Mouse (Mus musculus): ENCODE data around the gene Ccdc182. TPM values are rescaled to one million over a fixed set of nuclear protein-coding genes. Genes with fewer than 3 reads are reported as not detected.

The Ccdc182 gene
- total and polyA plus RNA-seq, 2 experiments from 2014 or later: not detected

DNA sequence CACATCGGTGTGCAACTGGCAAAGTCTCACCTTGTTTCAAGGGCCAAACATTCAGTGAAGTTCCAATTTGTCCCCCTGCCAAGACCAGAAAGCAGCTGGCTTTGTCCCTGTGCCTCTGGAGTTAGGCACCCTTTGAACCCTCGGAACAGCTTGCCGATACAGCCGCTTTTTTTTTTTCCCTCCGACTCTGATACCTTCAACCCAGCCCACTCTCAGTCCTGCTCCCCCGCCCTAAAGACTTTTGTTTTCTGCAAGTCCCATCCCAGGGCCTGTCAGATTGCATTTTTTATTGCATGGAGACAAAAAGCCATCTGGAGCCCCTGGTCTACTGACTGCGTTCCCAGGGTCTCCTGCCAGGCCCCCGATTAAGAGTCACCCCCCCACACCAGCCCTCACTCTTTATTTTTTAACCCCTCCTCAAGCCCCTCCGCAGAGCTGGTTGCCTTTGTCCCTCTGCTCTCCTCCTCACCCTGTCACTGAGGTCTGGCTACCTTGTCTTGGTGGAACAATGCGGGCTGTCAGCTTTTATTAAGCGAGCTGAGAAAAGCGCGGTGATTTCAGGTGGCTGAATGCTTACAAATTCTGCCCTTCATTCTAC lies 18.9 kb upstream of the Ccdc182 start:
- no peaks in the 10 kb centered on the region for H3K9me3 ChIP-seq (replicated peaks; ENCODE audit: control insufficient read depth, low read length)
- TF ChIP-seq EP300 (IDR thresholded peaks at IDR 0.05; ENCODE audit: low read depth): no peak
- ATAC-seq (ENCODE audit: insufficient read depth, low read depth) (no peak), DNase-seq (ENCODE audit: low spot score) (no peak)
- 41% methylated on average over 13 of the region's 13 CpGs for WGBS
- no peaks in the 10 kb centered on the region for H3K36me3 ChIP-seq (replicated peaks; ENCODE audit: control insufficient read depth, insufficient read depth, low read length)
- peaks cover 14% of the 10 kb centered on the region; the same call in 1 of the 2 replicates for H3K4me1 ChIP-seq (ENCODE audit: control insufficient read depth, insufficient read depth)
- no peak overlapping the region for H3K9ac ChIP-seq (replicated peaks; ENCODE audit: low read depth, low read length)
- H3K27ac ChIP-seq (ENCODE audit: low read depth): no peak overlapping the region
- no peaks in the 10 kb centered on the region for H3K27me3 ChIP-seq (ENCODE audit: control insufficient read depth, insufficient read depth, low read length)
- H3K4me2 ChIP-seq (ENCODE audit: low read depth, low read length): no peak overlapping the region
- no peak overlapping the region for H3K4me3 ChIP-seq (ENCODE audit: low read depth, low read length)

DNA sequence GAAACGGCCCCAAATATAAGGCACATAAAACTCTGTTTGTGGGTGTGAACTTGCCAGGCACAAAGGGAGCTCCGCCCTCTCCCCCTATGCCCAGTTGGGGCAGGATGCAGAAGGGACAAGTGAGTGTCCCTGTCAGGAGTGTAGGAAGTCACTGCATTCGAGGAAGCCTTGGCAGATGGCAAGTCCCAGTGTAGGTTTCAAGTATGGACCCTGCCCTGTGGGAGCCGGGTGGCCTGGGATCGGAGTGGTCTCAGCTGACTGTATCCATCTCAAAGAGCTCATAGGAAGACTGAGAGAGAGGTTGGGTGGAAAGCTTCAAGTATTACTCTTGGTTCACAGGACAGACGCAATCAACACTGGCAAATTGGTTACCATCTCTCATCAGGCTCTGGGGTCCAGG lies 17.9 kb upstream of the Ccdc182 start:
- H3K36me3 ChIP-seq (replicated peaks; ENCODE audit: control insufficient read depth, insufficient read depth, low read length): no peaks in the 10 kb centered on the region
- TF ChIP-seq EP300 (IDR thresholded peaks at IDR 0.05; ENCODE audit: low read depth) (no peak), CTCF (IDR thresholded peaks at IDR 0.05; ENCODE audit: low read depth) (no peak)
- no peak overlapping the region for H3K4me3 ChIP-seq (ENCODE audit: low read depth, low read length)
- WGBS: 77% methylated on average over 6 of the region's 6 CpGs
- no peak overlapping the region for H3K9ac ChIP-seq (replicated peaks; ENCODE audit: low read depth, low read length)
- H3K4me2 ChIP-seq (ENCODE audit: low read depth, low read length): no peak overlapping the region
- H3K4me1 ChIP-seq (ENCODE audit: control insufficient read depth, insufficient read depth): peaks cover 14% of the 10 kb centered on the region; the same call in 1 of the 2 replicates
- ATAC-seq (ENCODE audit: insufficient read depth, low read depth) (no peak), DNase-seq (ENCODE audit: low spot score) (no peak)
- no peak overlapping the region for H3K27ac ChIP-seq (ENCODE audit: low read depth)
- no peaks in the 10 kb centered on the region for H3K27me3 ChIP-seq (ENCODE audit: control insufficient read depth, insufficient read depth, low read length)
- H3K9me3 ChIP-seq (replicated peaks; ENCODE audit: control insufficient read depth, low read length): no peaks in the 10 kb centered on the region

DNA sequence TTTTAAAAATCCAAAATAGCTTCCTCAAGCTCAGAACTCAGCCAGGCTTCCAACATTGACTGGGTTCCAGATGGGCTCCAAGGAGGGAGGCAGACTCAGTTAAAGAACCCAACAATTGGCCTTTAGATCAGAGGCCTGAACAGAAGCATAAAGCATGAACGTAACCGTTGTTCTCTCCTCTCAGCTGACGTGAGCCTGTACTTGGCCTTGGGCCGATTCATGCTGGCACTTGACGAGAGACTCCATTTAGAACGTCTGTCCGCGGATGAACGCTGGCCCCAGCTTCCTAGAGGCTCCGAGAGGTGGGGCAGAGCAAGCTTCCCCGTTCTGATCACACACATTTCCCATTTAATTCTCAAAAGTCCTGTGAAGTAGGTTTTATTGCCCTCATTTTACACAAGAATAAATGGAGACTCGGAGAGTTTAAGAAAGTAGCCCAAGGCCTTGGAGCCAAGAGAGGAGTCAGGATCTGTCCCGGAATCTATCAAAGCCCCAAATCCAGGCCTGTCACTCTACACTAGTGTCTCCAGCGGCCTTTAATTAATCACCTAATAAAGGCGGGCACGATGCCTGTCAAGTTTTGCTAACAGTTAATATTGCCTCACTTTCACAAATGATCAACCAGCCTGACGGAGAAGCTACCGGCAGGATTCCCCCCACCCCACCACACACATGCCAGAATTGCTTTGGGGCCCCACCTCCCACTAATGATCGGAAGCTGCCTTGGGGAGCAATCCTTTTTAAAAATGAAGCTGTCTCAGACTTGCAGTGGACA lies 17.1 kb upstream of the Ccdc182 start:
- ATAC-seq (ENCODE audit: insufficient read depth, low read depth): peak; percentile 69
- H3K27me3 ChIP-seq (ENCODE audit: control insufficient read depth, insufficient read depth, low read length): no peaks in the 10 kb centered on the region

GRCm38 (mm10) chr11:88279006-88279405 lies 14.9 kb upstream of the Ccdc182 start:
- no peak for TF ChIP-seq CTCF (IDR thresholded peaks at IDR 0.05; ENCODE audit: low read depth)
- TF ChIP-seq EP300 (IDR thresholded peaks at IDR 0.05; ENCODE audit: low read depth): no peak
- peaks cover 14% of the 10 kb centered on the region; the same call in 1 of the 2 replicates for H3K4me1 ChIP-seq (ENCODE audit: control insufficient read depth, insufficient read depth)
- no peak overlapping the region for H3K4me2 ChIP-seq (ENCODE audit: low read depth, low read length)
- no peak overlapping the region for H3K27ac ChIP-seq (ENCODE audit: low read depth)
- no peak overlapping the region for H3K9ac ChIP-seq (replicated peaks; ENCODE audit: low read depth, low read length)
- no peak overlapping the region for H3K4me3 ChIP-seq (ENCODE audit: low read depth, low read length)
- WGBS: 59% methylated on average over 4 of the region's 4 CpGs
- H3K9me3 ChIP-seq (replicated peaks; ENCODE audit: control insufficient read depth, low read length): no peaks in the 10 kb centered on the region
- no peak for DNase-seq (ENCODE audit: low spot score)
- H3K27me3 ChIP-seq (ENCODE audit: control insufficient read depth, insufficient read depth, low read length): no peaks in the 10 kb centered on the region
- no peaks in the 10 kb centered on the region for H3K36me3 ChIP-seq (replicated peaks; ENCODE audit: control insufficient read depth, insufficient read depth, low read length)
- ATAC-seq (ENCODE audit: insufficient read depth, low read depth): no peak; the same call in 1 of the 2 replicates

More for the DNA sequence above, 17.1 kb upstream of the Ccdc182 start:
- Histone ChIP-seq H3K36me3 (replicated peaks; ENCODE audit: control insufficient read depth, insufficient read depth, low read length) (no peaks in the 10 kb centered on the region), H3K9ac (replicated peaks; ENCODE audit: low read depth, low read length) (no peak overlapping the region), H3K4me3 (ENCODE audit: low read depth, low read length) (no peak overlapping the region), H3K27ac (ENCODE audit: low read depth) (peak overlapping the region; percentile 54), H3K9me3 (replicated peaks; ENCODE audit: control insufficient read depth, low read length) (no peaks in the 10 kb centered on the region), H3K4me1 (ENCODE audit: control insufficient read depth, insufficient read depth) (peaks cover 14% of the 10 kb centered on the region; the same call in 1 of the 2 replicates), H3K4me2 (ENCODE audit: low read depth, low read length) (no peak overlapping the region)
- peak; percentile 40 for DNase-seq (ENCODE audit: low spot score)
- TF ChIP-seq CTCF (IDR thresholded peaks at IDR 0.05; ENCODE audit: low read depth) (no peak), EP300 (IDR thresholded peaks at IDR 0.05; ENCODE audit: low read depth) (no peak)
- 57% methylated on average over 19 of the region's 19 CpGs for WGBS

- Histone ChIP-seq H3K27me3 (ENCODE audit: control insufficient read depth, insufficient read depth, low read length) (no peaks in the 10 kb centered on the region), H3K4me1 (ENCODE audit: control insufficient read depth, insufficient read depth) (peaks cover 13% of the 10 kb centered on the region; the same call in 1 of the 2 replicates), H3K9me3 (replicated peaks; ENCODE audit: control insufficient read depth, low read length) (no peaks in the 10 kb centered on the region), H3K4me3 (ENCODE audit: low read depth, low read length) (no peak overlapping the region), H3K4me2 (ENCODE audit: low read depth, low read length) (no peak overlapping the region), H3K27ac (ENCODE audit: low read depth) (no peak overlapping the region), H3K9ac (replicated peaks; ENCODE audit: low read depth, low read length) (no peak overlapping the region), H3K36me3 (replicated peaks; ENCODE audit: control insufficient read depth, insufficient read depth, low read length) (no peaks in the 10 kb centered on the region)
- ATAC-seq (ENCODE audit: insufficient read depth, low read depth) (no peak), DNase-seq (ENCODE audit: low spot score) (no peak)
- WGBS: 41% methylated on average over 8 of the region's 8 CpGs
- TF ChIP-seq CTCF (IDR thresholded peaks at IDR 0.05; ENCODE audit: low read depth) (no peak), EP300 (IDR thresholded peaks at IDR 0.05; ENCODE audit: low read depth) (no peak)
Measured at GRCm38 (mm10) chr11:88280426-88280836, 13.4 kb upstream of the Ccdc182 start.
